Comparison of ENCODE assay signal across 23 mouse cellular contexts in genomic region chr13:45080771-45081170, GRCm38 (mm10). TPM values are rescaled to one million over a fixed set of nuclear protein-coding genes. Genes with fewer than 3 reads are reported as not detected.
"Had no signal": no experiment of that assay in that cellular context is flagged by ENCODE, and none has a peak within 500 bp of the region (broad histone marks: within the 10 kb centered on the region; RNA-seq: fewer than 3 reads in every experiment).

No protein-coding gene starts in this region.

- H3K4me2 ChIP-seq: lung, embryonic 15.5 days; midbrain, embryonic 11.5 days; midbrain, embryonic 13.5 days; midbrain, embryonic 15.5 days; neural tube, embryonic 12.5 days; stomach, embryonic 15.5 days had no signal

- H3K36me3 ChIP-seq: lung, embryonic 15.5 days; midbrain, embryonic 13.5 days; midbrain, embryonic 15.5 days; neural tube, embryonic 12.5 days; stomach, embryonic 15.5 days had no signal

- H3K27me3 ChIP-seq: lung, embryonic 15.5 days; midbrain, embryonic 15.5 days; neural tube, embryonic 12.5 days; stomach, embryonic 15.5 days had no signal

- H3K9me3 ChIP-seq: lung, embryonic 15.5 days; midbrain, embryonic 13.5 days; stomach, embryonic 15.5 days had no signal

- ATAC-seq: liver, postnatal 0 days; lung, postnatal 0 days; midbrain, embryonic 13.5 days; midbrain, embryonic 15.5 days had no signal

- H3K4me3 ChIP-seq: lung, embryonic 15.5 days; megakaryocyte, embryonic 14.5 days; midbrain, embryonic 13.5 days; midbrain, embryonic 15.5 days; neural tube, embryonic 12.5 days; stomach, embryonic 15.5 days had no signal

- H3K4me1 ChIP-seq: midbrain, embryonic 15.5 days; neural tube, embryonic 12.5 days had no signal

- H3K9ac ChIP-seq: liver, postnatal 0 days; lung, embryonic 15.5 days; midbrain, embryonic 13.5 days; midbrain, embryonic 15.5 days; neural tube, embryonic 12.5 days; stomach, embryonic 15.5 days had no signal

- H3K27ac ChIP-seq: lung, embryonic 15.5 days; macrophage; midbrain, embryonic 13.5 days; midbrain, embryonic 15.5 days; neural tube, embryonic 12.5 days; stomach, embryonic 15.5 days; stomach, postnatal 0 days had no signal

- DNase-seq: liver, postnatal 0 days; lung, adult 2 months; lung, postnatal 14 days; lung, postnatal 36 days; right cerebral cortex, postnatal 14 days; thymus, adult 18-20 months; thymus, postnatal 25 days had no signal

RNA-seq across cellular contexts. Expression of gene Gm9817, which starts 2.3 kb away (rescaled TPM):
- total RNA-seq: megakaryocyte progenitor cell, adult 5-6 weeks; midbrain, postnatal 0 days; monocyte, adult 5-6 weeks; neutrophil, adult 5-6 weeks had no signal
- polyA plus RNA-seq: liver, postnatal 0 days; lung, embryonic 15.5 days; midbrain, embryonic 13.5 days; midbrain, postnatal 0 days; neural tube, embryonic 12.5 days; neural tube, embryonic 14.5 days; spleen, adult 2 months had no signal
